Mouse (Mus musculus) CH12.LX (cell line): ENCODE results near the gene Olfr1512. TPM values are rescaled to one million over a fixed set of nuclear protein-coding genes. Genes with fewer than 3 reads are reported as not detected.
"Not testable (repeated sequence)": the region's sequence is repeated elsewhere in the genome, so short reads cannot be mapped to it uniquely, and the experiment has no call there.

Experiments used
- DNase-seq: peaks from one replicate; pipeline ENCODE4 v3.0.0-alpha.2; 2013; ENCODE audit errors: extremely low read depth
- H3K27ac ChIP-seq: 2 replicates; pipeline ENCODE4 v1.5.1; 2012; ENCODE audit warnings: low read depth, mild to moderate bottlenecking, control low read depth, moderate library complexity; ENCODE audit not compliant: insufficient read depth
- H3K27me3 ChIP-seq: replicated peaks from 2 replicates; pipeline ENCODE3; 2012; ENCODE audit warnings: inconsistent platforms
- H3K36me3 ChIP-seq, 2 experiments: replicated peaks in 1 of 2; 2 replicates each; pipeline versions ENCODE3 to v1.6.1; 2012; ENCODE audit warnings: inconsistent platforms in 1 of 2, low read length in 1 of 2, mild to moderate bottlenecking in 1 of 2, mixed read lengths in 1 of 2, moderate library complexity in 1 of 2; ENCODE audit not compliant: control insufficient read depth in 1 of 2, insufficient read depth in 1 of 2
- H3K4me1 ChIP-seq, 2 experiments: 2 replicates each; pipeline ENCODE4 v1.6.1; 2012; ENCODE audit warnings: inconsistent platforms in 1 of 2, moderate library complexity in 1 of 2; ENCODE audit not compliant: insufficient read depth in 2 of 2, control insufficient read depth in 1 of 2
- H3K4me2 ChIP-seq: 2 replicates; pipeline ENCODE4 v1.6.1; 2012; ENCODE audit warnings: low read depth, mild to moderate bottlenecking, control low read depth; ENCODE audit not compliant: poor library complexity, insufficient read depth, severe bottlenecking
- H3K4me3 ChIP-seq, 3 experiments: fragments of 150-350 bp in 1 of 3; sonication (generic) in 1 of 3; replicated peaks in 1 of 3; 2 replicates each; pipeline versions ENCODE3 to v1.5.1; 2011 to 2012; ENCODE audit warnings: low read depth in 2 of 3, low read length in 2 of 3, mild to moderate bottlenecking in 2 of 3, moderate library complexity in 2 of 3, control low read depth in 1 of 3, improper control_type of control experiment in 1 of 3, inconsistent platforms in 1 of 3, mixed read lengths in 1 of 3; ENCODE audit not compliant: poor library complexity in 1 of 3
- H3K79me2 ChIP-seq: replicated peaks from 2 replicates; pipeline ENCODE4 v1.6.1; 2012; ENCODE audit warnings: mild to moderate bottlenecking, moderate library complexity; ENCODE audit not compliant: control insufficient read depth, poor library complexity, insufficient read depth, severe bottlenecking; ENCODE audit errors: extremely low read depth
- H3K9ac ChIP-seq: 2 replicates; pipeline ENCODE4 v1.6.1; 2012; ENCODE audit warnings: low read depth, mild to moderate bottlenecking, control low read depth, moderate library complexity; ENCODE audit not compliant: insufficient read depth
- H3K9me3 ChIP-seq: replicated peaks from 2 replicates; pipeline ENCODE3; 2012; ENCODE audit warnings: low read length, inconsistent platforms, mixed read lengths
- BHLHE40 ChIP-seq: IDR thresholded peaks from 2 replicates; pipeline ENCODE4 v1.6.1; 2011; ENCODE audit warnings: mild to moderate bottlenecking, low read depth, low read length, improper control_type of control experiment
- CHD1 ChIP-seq: IDR thresholded peaks from 2 replicates; pipeline ENCODE4 v1.6.1; 2012; ENCODE audit warnings: low read depth, low read length, improper control_type of control experiment, inconsistent platforms
- E2F4 ChIP-seq: IDR thresholded peaks from 2 replicates; pipeline ENCODE4 v1.6.1; 2011; ENCODE audit warnings: low read depth, low read length, improper control_type of control experiment; ENCODE audit not compliant: insufficient replicate concordance
- GABPA ChIP-seq: IDR thresholded peaks from 2 replicates; pipeline ENCODE4 v1.6.1; 2012; ENCODE audit warnings: low read depth, low read length, improper control_type of control experiment, inconsistent platforms; ENCODE audit not compliant: insufficient replicate concordance
- HCFC1 ChIP-seq: IDR thresholded peaks from 2 replicates; pipeline ENCODE4 v1.6.1; 2012; ENCODE audit warnings: low read depth, mild to moderate bottlenecking, inconsistent platforms, low read length, improper control_type of control experiment
- IRF4 ChIP-seq: IDR thresholded peaks from 2 replicates; pipeline ENCODE4 v1.6.1; 2014; ENCODE audit warnings: low read depth, mild to moderate bottlenecking, inconsistent platforms, low read length, improper control_type of control experiment
- JUN ChIP-seq: IDR thresholded peaks from 2 replicates; pipeline ENCODE4 v1.6.1; 2011; ENCODE audit warnings: low read depth, mild to moderate bottlenecking, low read length, improper control_type of control experiment, moderate library complexity; ENCODE audit not compliant: insufficient read depth
- MAFK ChIP-seq: IDR thresholded peaks from 2 replicates; pipeline ENCODE4 v1.6.1; 2011; ENCODE audit warnings: low read length, improper control_type of control experiment; ENCODE audit not compliant: insufficient replicate concordance
- MXI1 ChIP-seq: IDR thresholded peaks from 2 replicates; pipeline ENCODE4 v1.6.1; 2011; ENCODE audit warnings: mild to moderate bottlenecking, low read depth, low read length, improper control_type of control experiment
- NELFE ChIP-seq: IDR thresholded peaks from 2 replicates; pipeline ENCODE4 v1.6.1; 2011; ENCODE audit warnings: low read depth, low read length, improper control_type of control experiment
- PAX5 ChIP-seq: IDR thresholded peaks from 2 replicates; pipeline ENCODE4 v1.6.1; 2012; ENCODE audit warnings: low read length, inconsistent platforms, mixed read lengths
- POLR2A ChIP-seq: IDR thresholded peaks from 2 replicates; pipeline ENCODE4 v1.6.1; 2011; ENCODE audit warnings: low read depth, mild to moderate bottlenecking, improper control_type of control experiment, low read length
- RCOR1 ChIP-seq: conservative IDR thresholded peaks from 2 replicates; pipeline ENCODE4 v1.6.1; 2012; ENCODE audit warnings: low read depth, mild to moderate bottlenecking, inconsistent platforms, low read length, improper control_type of control experiment
- USF1 ChIP-seq: IDR thresholded peaks from 2 replicates; pipeline ENCODE4 v1.6.1; 2014; ENCODE audit warnings: low read depth, mild to moderate bottlenecking, inconsistent platforms, low read length, improper control_type of control experiment
- ZMIZ1 ChIP-seq: IDR thresholded peaks from 2 replicates; pipeline ENCODE4 v1.6.1; 2012; ENCODE audit warnings: low read depth, mild to moderate bottlenecking, inconsistent platforms, low read length, improper control_type of control experiment
- dilution Hi-C: fragments of 300-500 bp; cut with MboI; formaldehyde crosslinking; loops from 2 replicates; pipeline ENCODE4 v1.14.3; 2020; ENCODE audit warnings: low sequenced_read_pairs; ENCODE audit not compliant: extremely low pct_unique_long_range_greater_than_20kb, extremely low pct_ligation_motif_present
- in situ Hi-C: fragments of 300-500 bp; cut with MboI; formaldehyde crosslinking; loops from 3 replicates; pipeline ENCODE4 v1.14.3; 2019; ENCODE audit warnings: low sequenced_read_pairs, low pct_ligation_motif_present, low pct_unique_long_range_greater_than_20kb, mixed read lengths
- polyA plus RNA-seq: library from polyadenylated mRNA; unstranded; fragments of >175 nt; gene quantifications from 2 replicates; pipeline ENCODE4 v1.2.1, GENCODE M21; 2012; ENCODE audit warnings: low read depth; ENCODE audit not compliant: insufficient read length
- total RNA-seq, 2 experiments: library from RNA; depleted of rRNA; stranded (reverse); fragments of 300-350 nt in 1 of 2; fragments of >200 nt in 1 of 2; gene quantifications; 2 replicates each; pipeline ENCODE4 v1.2.3; 2012 to 2014

The Olfr1512 gene
- total and polyA plus RNA-seq, 3 experiments, result not detected

GRCm38 (mm10) chr14:52414273-52414672, 35.3 kb upstream of the Olfr1512 start, which contains the start of gene Olfr1510:
Gene Olfr1510, minus strand, starts transcription at chr14:52414373.
- dilution Hi-C loops (no loop called here), in situ Hi-C loops (no loop called here)
- H3K27me3 ChIP-seq, result no peaks in the 10 kb centered on the region
- no peak for DNase-seq
- TF ChIP-seq RCOR1 (no peak), BHLHE40 (no peak), JUN (no peak), MXI1 (no peak), USF1 (no peak), NELFE (no peak), E2F4 (no peak), MAFK (no peak), HCFC1 (no peak), PAX5 (no peak), POLR2A (no peak), ZMIZ1 (no peak), CHD1 (no peak), GABPA (no peak), IRF4 (no peak)
- no peak within 1 kb of the TSS for H3K4me3 ChIP-seq
- H3K9ac ChIP-seq, result no peak within 1 kb of the TSS
- H3K4me2 ChIP-seq, result no peak within 1 kb of the TSS
- H3K27ac ChIP-seq, result no peak within 1 kb of the TSS
- no peaks in the 10 kb centered on the region for H3K9me3 ChIP-seq
- H3K79me2 ChIP-seq, result no peaks in the 10 kb centered on the region
- peaks cover 0 to 2% of the 10 kb centered on the region in 2 experiments; a peak in 1 of 4 replicates for H3K4me1 ChIP-seq
- H3K36me3 ChIP-seq, result no peaks in the 10 kb centered on the region

GRCm38 (mm10) chr14:52410142-52410919, 31.4 kb upstream of the Olfr1512 start:
- H3K27me3 ChIP-seq, H3K4me3 ChIP-seq, H3K4me1 ChIP-seq, H3K27ac ChIP-seq, H3K9me3 ChIP-seq, H3K4me2 ChIP-seq, dilution Hi-C loops, H3K9ac ChIP-seq, H3K36me3 ChIP-seq, in situ Hi-C loops, DNase-seq, H3K79me2 ChIP-seq: not testable (repeated sequence)
